In the genomic region with DNA sequence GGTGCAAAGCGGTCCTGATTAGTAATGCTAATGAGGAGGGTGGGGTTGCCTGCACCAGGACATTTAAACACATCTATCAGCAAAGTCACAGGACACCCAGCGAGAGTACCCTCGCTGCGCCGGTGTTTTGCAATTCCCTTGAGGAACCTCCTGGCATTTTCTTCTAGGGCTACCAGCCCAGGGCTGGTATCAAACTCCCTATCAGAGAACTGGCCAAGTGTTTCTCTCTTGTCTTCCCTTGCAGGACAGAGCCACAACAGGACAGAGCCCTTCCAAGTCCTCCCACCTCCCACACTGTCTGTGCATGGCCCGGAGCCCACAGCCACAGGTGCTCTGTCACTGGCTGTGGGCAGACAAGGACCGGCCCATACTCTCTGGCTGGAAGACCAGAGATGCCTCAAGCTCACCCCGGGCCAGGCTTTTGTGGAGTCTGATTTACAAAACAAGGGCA, we compare ENCODE assay signal across 8 mouse cellular contexts. TPM values are rescaled to one million over a fixed set of nuclear protein-coding genes. Genes with fewer than 3 reads are reported as not detected.
A peak's percentile ranks its signal among the peaks of the same experiment; 100 is the strongest.
DNase-seq lines count a peak whose midpoint lies in the region; TF ChIP-seq lines count a peak whose summit lies in the region.

No protein-coding gene starts in this region.

- 4% methylated on average over 8 of the region's 8 CpGs for WGBS in limb, embryonic 10.5 days

- H3K4me1 ChIP-seq in embryonic fibroblast, embryonic 13.5 days (ENCODE audit: control insufficient read depth, insufficient read depth, low read length) = no peaks in the 10 kb centered on the region; the same call in 1 of the 2 replicates
- peaks cover 61% of the 10 kb centered on the region for H3K4me1 ChIP-seq in limb, embryonic 10.5 days

- no peak for TF ChIP-seq CTCF in embryonic fibroblast, embryonic 13.5 days (IDR thresholded peaks at IDR 0.05; ENCODE audit: borderline replicate concordance, insufficient read depth, low read length)

- H3K27ac ChIP-seq in embryonic fibroblast, embryonic 13.5 days (ENCODE audit: insufficient read depth, low read length) = no peak overlapping the region
- peak overlapping the region; percentile 87 for H3K27ac ChIP-seq in limb, embryonic 10.5 days

- no peak for TF ChIP-seq POLR2A in embryonic fibroblast, embryonic 13.5 days (IDR thresholded peaks at IDR 0.05; ENCODE audit: low read depth, low read length)

- H3K36me3 ChIP-seq in limb, embryonic 10.5 days = no peaks in the 10 kb centered on the region

- no peaks in the 10 kb centered on the region for H3K9me3 ChIP-seq in limb, embryonic 10.5 days (replicated peaks)

- H3K27me3 ChIP-seq in limb, embryonic 10.5 days (ENCODE audit: low read depth, poor library complexity, severe bottlenecking) = peaks cover 25% of the 10 kb centered on the region; the same call in 1 of the 2 replicates

- peak overlapping the region; percentile 67 for H3K4me3 ChIP-seq in embryonic fibroblast, embryonic 13.5 days (ENCODE audit: insufficient read depth, low read length)
- H3K4me3 ChIP-seq in limb, embryonic 10.5 days = peak overlapping the region; percentile 65

- peak; percentile 30 for DNase-seq in cerebellum, adult 11-12 months
- DNase-seq in cerebellum, postnatal 36 days = no peak
- DNase-seq in 3T3-L1 (ENCODE audit: low read depth, low spot score) = peak; percentile 23
- DNase-seq in limb, embryonic 10.5 days (ENCODE audit: low spot score) = no peak
- DNase-seq in neural tube, embryonic 10.5 days (ENCODE audit: extremely low spot score, low spot score) = peak; percentile 49
- no peak for DNase-seq in layer of hippocampus, postnatal 25 days (ENCODE audit: extremely low spot score in 1 of 2, low spot score in 1 of 2)
- no peak for DNase-seq in urinary bladder, postnatal 14 days (ENCODE audit: low spot score)

RNA-seq across cellular contexts. Expression of gene Pald1, which starts 1.0 kb away (rescaled TPM):
- polyA plus RNA-seq in embryonic fibroblast, embryonic 13.5 days (2011; ENCODE audit: insufficient read length, low read depth, missing spikeins) = 3.4 and 5.3 TPM in 2 replicates
- 26.2 and 28.1 TPM in 2 replicates for polyA plus RNA-seq in limb, embryonic 10.5 days (2016; fragmentation: Nextera tagmentation; extraction: Ambion mirVana)
- 10 to 100 TPM; 15.2 to 20.0 TPM for total RNA-seq in layer of hippocampus, postnatal 25 days (2021)

RNA-seq across cellular contexts. Expression of gene Nodal, which starts 35.5 kb away (rescaled TPM):
- not detected in 2 replicates for polyA plus RNA-seq in embryonic fibroblast, embryonic 13.5 days (2011; ENCODE audit: insufficient read length, low read depth, missing spikeins)
- polyA plus RNA-seq in limb, embryonic 10.5 days (2016; fragmentation: Nextera tagmentation; extraction: Ambion mirVana) = 0.13 and 0.36 TPM in 2 replicates
- total RNA-seq in layer of hippocampus, postnatal 25 days (2021) = under 1 TPM; 0.25 to 0.28 TPM

Comparison
In these comparisons a context has a peak if more than half of its experiments do, and no peak if none do; other contexts are left out.
1. DNase-seq: peak in cerebellum, adult 11-12 months (single experiment), 3T3-L1 (single experiment) and neural tube, embryonic 10.5 days (single experiment); none in cerebellum, postnatal 36 days (0 of 2), limb, embryonic 10.5 days (single experiment), layer of hippocampus, postnatal 25 days (0 of 2) and urinary bladder, postnatal 14 days (single experiment).